Mouse (Mus musculus): ENCODE results near the gene Nccrp1. TPM values are rescaled to one million over a fixed set of nuclear protein-coding genes. Genes with fewer than 3 reads are reported as not detected.

Gene Nccrp1
- polyA plus RNA-seq, 1 experiment from 2014 or later, result not detected

GRCm38 (mm10) chr7:28581721-28582120 is 34.7 kb upstream of the Nccrp1 start:
- no peak overlapping the region for H3K27ac ChIP-seq
- WGBS, result 80% methylated on average over 4 of the region's 4 CpGs
- no peak overlapping the region for H3K4me2 ChIP-seq (replicated peaks)
- no peaks in the 10 kb centered on the region for H3K27me3 ChIP-seq
- no peak overlapping the region for H3K9ac ChIP-seq
- H3K9me3 ChIP-seq, result no peaks in the 10 kb centered on the region
- H3K4me1 ChIP-seq, result peaks cover 32% of the 10 kb centered on the region
- no peak overlapping the region for H3K4me3 ChIP-seq
- ATAC-seq (ENCODE audit: insufficient number of reproducible peaks, insufficient read depth, low FRiP score, low TSS enrichment), result no peak
- no peaks in the 10 kb centered on the region for H3K36me3 ChIP-seq

- ATAC-seq (ENCODE audit: insufficient number of reproducible peaks, insufficient read depth, low FRiP score, low TSS enrichment), result no peak
- H3K9ac ChIP-seq, result no peak overlapping the region
- peaks cover 27% of the 10 kb centered on the region for H3K4me1 ChIP-seq
- no peak overlapping the region for H3K4me2 ChIP-seq (replicated peaks)
- H3K4me3 ChIP-seq, result no peak overlapping the region
- H3K27ac ChIP-seq, result no peak overlapping the region
- WGBS, result 73% methylated on average over 5 of the region's 5 CpGs
- 0 out of 2 replicates have a peak, but pooled peaks cover 5% of the 10 kb centered on the region for H3K36me3 ChIP-seq
- H3K9me3 ChIP-seq, result no peaks in the 10 kb centered on the region
- no peaks in the 10 kb centered on the region for H3K27me3 ChIP-seq
Measured at GRCm38 (mm10) chr7:28579826-28580225, 32.8 kb upstream of the Nccrp1 start.

DNA sequence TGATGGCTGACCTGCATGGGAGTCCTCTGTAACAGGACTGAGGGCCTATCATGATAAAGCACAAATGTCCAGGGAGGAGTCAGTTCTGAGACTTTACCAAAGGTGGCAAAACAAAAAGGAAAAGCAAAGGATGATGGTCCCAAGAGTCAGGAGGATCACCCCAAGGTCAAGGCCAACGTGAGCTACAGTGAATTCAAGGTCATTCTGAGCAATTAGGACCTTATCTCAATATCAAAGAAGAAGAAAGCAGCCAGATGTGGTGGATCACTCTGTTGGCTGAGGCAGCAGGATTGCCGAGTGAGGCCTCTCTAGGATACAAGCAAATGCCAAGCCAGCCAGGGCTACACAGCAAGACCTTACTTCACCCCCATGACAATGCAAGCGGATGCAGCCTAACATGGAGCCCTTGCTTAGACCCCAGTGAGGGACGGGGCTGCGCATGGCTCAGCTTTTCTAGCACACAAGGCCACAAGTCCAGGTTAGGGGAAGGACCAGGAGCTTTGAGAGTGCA is 31.5 kb upstream of the Nccrp1 start:
- H3K36me3 ChIP-seq, result 0 out of 2 replicates have a peak, but pooled peaks cover 5% of the 10 kb centered on the region
- no peak overlapping the region for H3K4me2 ChIP-seq (replicated peaks)
- H3K4me1 ChIP-seq, result peaks cover 23% of the 10 kb centered on the region
- ATAC-seq (ENCODE audit: insufficient number of reproducible peaks, insufficient read depth, low FRiP score, low TSS enrichment), result no peak
- WGBS, result 74% methylated on average over 5 of the region's 5 CpGs
- no peaks in the 10 kb centered on the region for H3K9me3 ChIP-seq
- H3K4me3 ChIP-seq, result no peak overlapping the region
- no peak overlapping the region for H3K9ac ChIP-seq
- no peaks in the 10 kb centered on the region for H3K27me3 ChIP-seq
- H3K27ac ChIP-seq, result 0 out of 2 replicates have a peak overlapping the region, but pooled peaks have one; percentile 7

- H3K4me1 ChIP-seq, result peaks cover 23% of the 10 kb centered on the region
- ATAC-seq (ENCODE audit: insufficient number of reproducible peaks, insufficient read depth, low FRiP score, low TSS enrichment), result no peak
- WGBS, result 75% methylated on average over 9 of the region's 9 CpGs
Measured at GRCm38 (mm10) chr7:28577826-28578542, 30.9 kb upstream of the Nccrp1 start.

DNA sequence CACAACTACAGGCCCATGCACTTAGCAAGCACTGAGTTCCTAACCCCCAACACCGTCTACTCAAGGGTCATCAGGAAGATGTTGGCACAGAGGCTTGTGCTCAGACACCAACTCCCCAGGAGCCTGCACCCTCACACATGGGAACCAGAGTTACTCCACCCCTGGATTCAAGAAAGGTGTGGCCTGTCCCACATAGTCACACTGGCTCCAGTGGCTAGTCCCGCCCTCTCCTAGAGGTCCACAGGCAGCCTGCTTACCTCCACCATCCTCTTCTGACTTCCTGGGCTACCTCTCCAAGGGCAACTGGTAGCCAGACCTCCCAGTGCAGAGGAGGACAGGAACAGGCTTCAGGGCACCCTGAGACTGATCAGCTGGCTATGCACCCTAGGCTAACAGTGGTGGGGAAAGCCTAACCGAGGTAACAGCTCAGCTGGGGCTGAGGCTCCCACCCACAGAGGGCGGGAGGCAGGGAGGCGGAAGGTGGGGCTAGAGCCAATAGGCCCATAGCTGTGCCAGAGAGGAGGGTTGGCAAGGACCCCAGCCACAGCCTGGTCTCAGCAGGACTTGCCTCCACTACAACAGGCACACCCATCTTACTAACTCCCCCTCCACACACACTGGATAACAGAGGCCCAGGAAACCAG is 29.3 kb upstream of the Nccrp1 start:
- Histone ChIP-seq H3K4me1 (peaks cover 28% of the 10 kb centered on the region), H3K27ac (peak overlapping the region; percentile 76), H3K9ac (no peak overlapping the region)

More at GRCm38 (mm10) chr7:28577826-28578542, 30.9 kb upstream of the Nccrp1 start:
- Histone ChIP-seq H3K27ac (peak overlapping the region; percentile 7; the same call in 1 of the 2 replicates), H3K9me3 (no peaks in the 10 kb centered on the region), H3K36me3 (0 out of 2 replicates have a peak, but pooled peaks cover 5% of the 10 kb centered on the region), H3K4me2 (replicated peaks) (no peak overlapping the region), H3K4me3 (no peak overlapping the region), H3K27me3 (no peaks in the 10 kb centered on the region), H3K9ac (no peak overlapping the region)

GRCm38 (mm10) chr7:28575597-28575996 is 28.5 kb upstream of the Nccrp1 start:
- Histone ChIP-seq H3K27ac (0 out of 2 replicates have a peak overlapping the region, but pooled peaks have one; percentile 9), H3K9ac (no peak overlapping the region), H3K4me1 (peaks cover 34% of the 10 kb centered on the region), H3K27me3 (no peaks in the 10 kb centered on the region), H3K36me3 (0 out of 2 replicates have a peak, but pooled peaks cover 5% of the 10 kb centered on the region), H3K4me2 (replicated peaks) (no peak overlapping the region), H3K4me3 (no peak overlapping the region), H3K9me3 (no peaks in the 10 kb centered on the region)
- 91% methylated on average over 11 of the region's 11 CpGs for WGBS
- ATAC-seq (ENCODE audit: insufficient number of reproducible peaks, insufficient read depth, low FRiP score, low TSS enrichment), result no peak

More for the DNA sequence above, 29.3 kb upstream of the Nccrp1 start:
- H3K4me2 ChIP-seq (replicated peaks), result no peak overlapping the region
- no peaks in the 10 kb centered on the region for H3K27me3 ChIP-seq
- no peak overlapping the region for H3K4me3 ChIP-seq
- 0 out of 2 replicates have a peak, but pooled peaks cover 5% of the 10 kb centered on the region for H3K36me3 ChIP-seq
- 76% methylated on average over 5 of the region's 5 CpGs for WGBS
- H3K9me3 ChIP-seq, result no peaks in the 10 kb centered on the region
- no peak for ATAC-seq (ENCODE audit: insufficient number of reproducible peaks, insufficient read depth, low FRiP score, low TSS enrichment)

- Histone ChIP-seq H3K27ac (no peak overlapping the region), H3K4me1 (peaks cover 31% of the 10 kb centered on the region)
Measured at GRCm38 (mm10) chr7:28573236-28573635, 26.2 kb upstream of the Nccrp1 start.

DNA sequence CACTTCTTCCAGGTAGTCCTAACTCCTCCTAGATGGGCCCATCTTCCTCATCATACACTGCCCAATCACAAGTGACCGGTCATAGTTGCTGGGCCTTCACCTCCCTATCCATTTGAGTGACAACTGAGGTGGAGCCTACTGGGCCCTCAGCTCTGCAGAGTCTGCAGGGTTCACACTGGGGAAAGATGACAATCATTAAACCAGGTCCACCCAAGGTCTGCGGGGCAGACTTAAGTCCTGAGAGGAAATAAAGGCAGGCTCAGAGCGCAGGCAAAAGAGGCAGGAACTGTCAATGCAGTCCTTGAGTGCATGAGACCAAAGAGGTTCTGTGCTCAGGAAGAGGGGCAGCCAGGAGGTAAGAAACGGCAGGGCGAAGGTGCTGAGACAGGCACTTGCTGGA is 25.6 kb upstream of the Nccrp1 start:
- Histone ChIP-seq H3K4me2 (replicated peaks) (no peak overlapping the region), H3K27ac (no peak overlapping the region), H3K9ac (no peak overlapping the region), H3K4me1 (peaks cover 31% of the 10 kb centered on the region), H3K36me3 (peaks cover 16% of the 10 kb centered on the region), H3K4me3 (no peak overlapping the region), H3K9me3 (no peaks in the 10 kb centered on the region), H3K27me3 (no peaks in the 10 kb centered on the region)
- no peak for ATAC-seq (ENCODE audit: insufficient number of reproducible peaks, insufficient read depth, low FRiP score, low TSS enrichment)
- WGBS, result 80% methylated on average over 5 of the region's 5 CpGs

More at GRCm38 (mm10) chr7:28573236-28573635, 26.2 kb upstream of the Nccrp1 start:
- Histone ChIP-seq H3K4me2 (replicated peaks) (no peak overlapping the region), H3K4me3 (no peak overlapping the region), H3K27me3 (no peaks in the 10 kb centered on the region), H3K9me3 (no peaks in the 10 kb centered on the region), H3K9ac (no peak overlapping the region), H3K36me3 (0 out of 2 replicates have a peak, but pooled peaks cover 12% of the 10 kb centered on the region)
- no peak for ATAC-seq (ENCODE audit: insufficient number of reproducible peaks, insufficient read depth, low FRiP score, low TSS enrichment)
- WGBS, result 91% methylated on average over 3 of the region's 3 CpGs

DNA sequence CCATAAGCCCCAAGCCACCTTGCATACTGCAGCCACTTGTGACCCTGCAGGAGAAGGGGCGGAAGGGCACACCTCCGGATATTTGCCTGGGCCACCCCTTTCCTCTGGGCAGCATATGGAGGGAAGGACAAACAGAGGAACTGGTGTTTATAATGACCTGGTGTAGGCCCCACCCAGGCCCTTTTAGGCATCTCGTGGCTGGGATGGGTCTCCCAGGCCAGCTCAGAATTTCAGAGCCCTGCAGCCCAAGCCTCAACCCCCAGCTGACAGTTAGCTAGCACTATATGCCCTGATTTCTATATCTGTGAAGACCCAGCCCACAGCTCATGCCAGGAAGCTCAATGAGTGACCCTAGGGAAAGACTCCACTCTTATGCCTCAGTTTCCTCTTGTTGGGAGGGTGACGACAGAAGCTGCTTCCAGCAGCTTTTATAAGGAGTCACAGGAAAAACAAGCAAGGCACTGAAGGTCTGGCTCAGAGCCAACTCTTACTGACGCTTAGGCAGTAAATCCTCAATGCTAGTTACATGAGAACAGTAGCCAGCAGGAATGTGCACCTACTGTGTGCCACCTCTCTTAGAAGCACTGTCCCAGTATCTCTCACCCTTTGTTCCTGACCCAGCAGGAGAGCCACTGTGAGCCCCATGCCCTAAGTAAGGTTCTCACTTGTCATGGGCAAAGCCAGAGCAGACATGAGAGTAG is 24.1 kb upstream of the Nccrp1 start:
- Histone ChIP-seq H3K27me3 (no peaks in the 10 kb centered on the region), H3K9me3 (no peaks in the 10 kb centered on the region), H3K4me1 (peaks cover 18% of the 10 kb centered on the region; the same call in 1 of the 2 replicates), H3K4me3 (no peak overlapping the region), H3K4me2 (replicated peaks) (no peak overlapping the region), H3K9ac (no peak overlapping the region), H3K27ac (peak overlapping the region; percentile 62), H3K36me3 (peaks cover 32% of the 10 kb centered on the region)
- ATAC-seq (ENCODE audit: insufficient number of reproducible peaks, insufficient read depth, low FRiP score, low TSS enrichment), result no peak
- WGBS, result 39% methylated on average over 5 of the region's 5 CpGs

DNA sequence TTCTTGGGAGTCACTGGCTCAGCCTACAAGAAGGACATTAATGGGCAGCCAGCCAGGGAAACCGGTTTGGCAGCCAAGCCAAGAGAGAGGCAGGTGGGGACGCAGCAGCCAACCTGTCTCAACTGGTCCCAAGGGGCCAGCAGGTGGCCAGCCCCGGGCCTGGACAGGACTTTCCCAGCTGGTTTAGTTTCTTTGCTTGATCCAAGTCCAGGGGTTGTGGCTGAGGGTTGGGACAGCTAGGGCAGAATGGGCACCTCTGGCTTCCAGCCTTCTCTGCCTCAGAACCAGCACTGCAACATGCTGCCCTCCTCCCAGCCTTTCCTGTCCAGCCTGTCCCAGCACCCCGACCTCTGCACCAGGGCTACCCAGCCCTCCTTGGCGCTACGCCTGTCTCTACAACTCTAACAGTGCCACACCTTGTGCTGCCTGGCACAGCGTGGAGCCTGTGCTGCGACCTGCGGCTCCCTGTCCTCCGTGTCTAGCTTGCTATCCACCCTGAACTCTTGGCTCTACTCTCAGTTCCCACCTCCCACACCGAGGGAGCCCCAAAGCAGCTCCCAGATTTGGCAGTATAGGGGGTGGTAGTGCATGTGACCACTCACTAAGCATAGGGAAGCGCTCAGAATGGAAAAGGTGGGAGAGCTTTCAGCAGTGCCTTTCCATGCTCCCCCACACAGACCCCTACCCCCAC is 23.4 kb upstream of the Nccrp1 start:
- no peaks in the 10 kb centered on the region for H3K27me3 ChIP-seq
- H3K9ac ChIP-seq, result no peak overlapping the region
- peak overlapping the region; percentile 62 for H3K27ac ChIP-seq
- WGBS, result 70% methylated on average over 12 of the region's 12 CpGs
- no peaks in the 10 kb centered on the region for H3K9me3 ChIP-seq
- no peak overlapping the region for H3K4me3 ChIP-seq
- peaks cover 36% of the 10 kb centered on the region for H3K36me3 ChIP-seq
- ATAC-seq (ENCODE audit: insufficient number of reproducible peaks, insufficient read depth, low FRiP score, low TSS enrichment), result peak; percentile 37; the same call in 1 of the 2 replicates
- H3K4me2 ChIP-seq (replicated peaks), result no peak overlapping the region
- H3K4me1 ChIP-seq, result peaks cover 12% of the 10 kb centered on the region; the same call in 1 of the 2 replicates

GRCm38 (mm10) chr7:28568253-28568652 is 21.2 kb upstream of the Nccrp1 start:
- Histone ChIP-seq H3K9me3 (no peaks in the 10 kb centered on the region), H3K36me3 (peaks cover 55% of the 10 kb centered on the region), H3K27me3 (no peaks in the 10 kb centered on the region), H3K4me1 (peaks cover 12% of the 10 kb centered on the region; the same call in 1 of the 2 replicates), H3K27ac (no peak overlapping the region), H3K9ac (no peak overlapping the region), H3K4me3 (no peak overlapping the region), H3K4me2 (replicated peaks) (no peak overlapping the region)
- ATAC-seq (ENCODE audit: insufficient number of reproducible peaks, insufficient read depth, low FRiP score, low TSS enrichment), result no peak

All from embryonic facial prominence, embryonic 12.5 days (tissue).